Mouse (Mus musculus) T-helper 17 cell (primary cell): ENCODE data around the gene Foxo3.

Experiments
- in situ Hi-C, 2 experiments: fragments of 300-600 bp; cut with MboI, MseI; formaldehyde crosslinking; loops; 1 replicate in 1 of 2; 2 replicates in 1 of 2; pipeline ENCODE4 v1.15.1; 2025; ENCODE audit warnings: high pct_unique_total_duplicates in 2 of 2

The Foxo3 gene

DNA sequence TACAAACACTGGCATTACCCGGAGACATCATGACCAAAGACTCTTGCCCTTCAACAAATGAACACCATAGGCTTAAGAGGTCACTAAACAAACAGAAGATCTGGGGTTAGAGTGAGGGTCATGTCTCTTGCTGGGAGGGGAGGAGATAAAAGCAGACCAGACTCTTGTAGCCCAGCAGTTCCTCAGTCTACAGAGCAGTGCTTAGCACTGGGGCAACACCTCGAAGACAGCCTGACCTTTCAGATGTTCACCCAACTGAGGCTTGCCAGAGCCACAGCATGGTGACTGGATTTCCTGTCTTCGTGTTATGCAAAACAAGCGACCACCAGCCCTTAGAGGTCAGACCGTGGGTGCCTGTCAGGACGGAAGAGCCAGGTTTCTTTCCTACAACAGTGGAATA lies 83.6 kb downstream of the Foxo3 start:
- in situ Hi-C loops = no loop called here

DNA sequence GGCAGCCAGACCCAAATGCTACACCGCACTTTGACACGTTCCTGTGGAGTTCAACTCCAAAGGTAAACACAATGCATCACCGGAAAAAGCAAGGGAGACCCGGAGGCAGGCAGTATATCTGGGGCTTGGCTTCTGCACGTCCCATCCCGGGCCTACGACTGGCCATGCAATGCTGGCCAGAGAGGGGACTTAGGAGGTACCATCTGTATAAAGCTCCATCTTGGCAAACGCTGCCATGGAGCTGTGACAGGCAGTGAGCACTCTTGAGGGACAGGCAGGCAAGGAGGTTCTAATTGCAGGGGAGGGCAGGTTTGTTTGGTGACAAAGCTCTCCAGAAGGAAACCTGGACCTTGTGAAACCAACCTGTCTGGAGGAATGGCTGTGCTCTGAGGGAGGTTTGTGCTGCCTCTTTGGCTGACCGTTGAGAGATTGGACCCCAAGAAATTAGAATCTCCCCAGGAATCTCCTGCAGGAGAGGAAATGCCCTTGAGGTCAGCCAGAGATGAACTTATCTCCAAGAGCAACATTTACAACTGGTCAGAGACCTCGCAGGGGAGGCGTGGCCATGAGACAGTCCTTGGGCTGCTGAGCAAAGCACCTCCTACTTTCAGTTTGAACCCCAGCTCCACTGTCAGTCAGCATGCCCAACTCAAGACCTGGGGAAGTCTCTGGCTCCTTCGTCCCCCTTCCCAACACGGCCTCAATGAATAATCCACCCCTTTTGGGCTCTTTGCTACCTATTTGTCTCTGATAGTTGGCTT lies 86.7 kb downstream of the Foxo3 start:
- in situ Hi-C loops = no loop called here

GRCm38 (mm10) chr10:42189037-42189436 lies 87.5 kb downstream of the Foxo3 start:
- in situ Hi-C loops = no loop called here

DNA sequence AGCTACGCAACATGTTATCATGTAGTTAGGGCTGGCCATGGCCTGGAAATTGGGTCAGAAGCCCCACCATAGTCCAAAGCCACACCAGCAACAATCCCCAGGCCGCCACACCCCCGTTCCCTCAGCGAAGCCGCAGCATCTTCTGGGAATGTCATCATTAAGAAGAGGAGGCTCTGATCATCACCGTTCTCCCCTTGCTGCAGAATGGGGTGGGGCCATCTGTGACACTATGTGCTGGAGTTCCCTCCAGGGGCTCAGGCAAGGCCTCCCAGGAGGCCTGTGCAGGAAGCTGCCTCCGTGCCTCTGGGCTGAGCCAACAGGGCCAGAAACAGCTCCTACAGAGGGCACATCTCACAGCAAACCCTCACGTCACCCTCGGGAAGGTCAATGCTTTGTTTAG lies 88.5 kb downstream of the Foxo3 start:
- in situ Hi-C loops = no loop called here

GRCm38 (mm10) chr10:42186941-42187401 lies 89.6 kb downstream of the Foxo3 start:
- in situ Hi-C loops = no loop called here

- in situ Hi-C loops = no loop called here
Measured at GRCm38 (mm10) chr10:42180333-42180732, 96.2 kb downstream of the Foxo3 start.

- in situ Hi-C loops = no loop called here
Measured at GRCm38 (mm10) chr10:42178751-42179150, 97.8 kb downstream of the Foxo3 start.

GRCm38 (mm10) chr10:42177771-42178674 lies 98.5 kb downstream of the Foxo3 start:
- in situ Hi-C loops = no loop called here

DNA sequence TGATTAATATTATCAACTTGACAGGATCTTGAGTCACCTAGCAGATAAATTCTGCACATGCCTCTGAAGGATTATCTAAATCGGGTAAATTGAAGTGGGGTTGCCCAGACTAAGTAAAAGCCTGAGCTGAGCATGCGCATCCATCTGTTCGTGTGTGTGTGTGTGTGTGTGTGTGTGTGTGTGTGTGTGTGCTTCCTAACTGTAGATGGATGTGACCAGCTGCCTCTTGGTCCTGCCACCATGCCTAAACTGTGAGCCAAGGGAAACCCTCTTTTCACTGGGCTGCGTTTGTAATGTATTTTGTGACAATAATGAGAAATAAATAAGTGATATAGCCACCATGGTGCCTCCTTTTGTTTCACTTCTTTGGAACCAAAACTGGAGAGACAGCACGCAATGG lies 102.3 kb downstream of the Foxo3 start:
- in situ Hi-C loops = no loop called here

- in situ Hi-C loops = no loop called here
Measured at GRCm38 (mm10) chr10:42173839-42174238, 102.7 kb downstream of the Foxo3 start.

GRCm38 (mm10) chr10:42170889-42171347 lies 105.6 kb downstream of the Foxo3 start:
- in situ Hi-C loops = no loop called here

GRCm38 (mm10) chr10:42170201-42170600 lies 106.4 kb downstream of the Foxo3 start:
- in situ Hi-C loops = no loop called here

- in situ Hi-C loops = no loop called here
Measured at GRCm38 (mm10) chr10:42154727-42155126, 121.8 kb downstream of the Foxo3 start.

GRCm38 (mm10) chr10:42152426-42153205 lies 123.9 kb downstream of the Foxo3 start:
- in situ Hi-C loops = no loop called here

DNA sequence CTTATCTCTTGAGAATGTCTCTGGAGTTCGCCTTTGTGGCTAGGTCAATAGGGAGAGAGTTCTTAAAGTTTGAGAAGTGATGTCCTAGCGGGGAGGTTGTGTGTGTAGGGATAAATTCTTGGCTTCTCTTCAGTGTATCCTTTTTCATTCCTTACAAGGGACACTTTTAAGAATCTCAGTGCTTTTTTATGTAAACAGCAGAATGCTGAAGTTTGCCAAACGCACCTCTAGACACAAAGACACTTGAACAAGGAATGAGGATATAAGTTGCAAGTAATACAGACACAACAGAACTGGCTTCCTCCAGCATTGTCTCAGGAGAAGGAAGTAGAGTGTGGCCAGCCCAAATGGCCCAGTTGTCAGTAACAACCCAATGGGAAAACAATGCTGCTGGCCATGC lies 126.8 kb downstream of the Foxo3 start:
- in situ Hi-C loops = no loop called here

- in situ Hi-C loops = no loop called here
Measured at GRCm38 (mm10) chr10:42148326-42148725, 128.2 kb downstream of the Foxo3 start.

DNA sequence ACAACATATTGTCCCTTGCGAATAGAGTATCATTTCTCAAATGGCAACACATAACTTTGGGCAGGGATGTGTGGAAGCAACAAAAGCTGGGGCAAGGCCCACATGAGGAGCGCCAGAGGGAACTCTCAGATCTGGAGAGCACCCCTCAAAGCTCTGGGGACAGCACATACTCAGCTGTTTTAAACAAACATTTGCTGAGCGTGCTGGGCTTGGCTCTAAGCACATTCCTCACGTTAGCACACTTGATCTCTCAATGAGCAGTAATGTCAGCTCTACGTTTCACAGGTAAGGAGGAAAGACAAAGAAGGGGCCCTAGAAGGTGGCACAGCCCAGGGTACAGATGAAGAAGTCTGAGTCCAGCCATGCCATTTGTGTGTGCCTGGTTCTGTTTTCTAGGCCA lies 131.3 kb downstream of the Foxo3 start:
- in situ Hi-C loops = no loop called here

GRCm38 (mm10) chr10:42144788-42145187 lies 131.8 kb downstream of the Foxo3 start:
- in situ Hi-C loops = no loop called here

DNA sequence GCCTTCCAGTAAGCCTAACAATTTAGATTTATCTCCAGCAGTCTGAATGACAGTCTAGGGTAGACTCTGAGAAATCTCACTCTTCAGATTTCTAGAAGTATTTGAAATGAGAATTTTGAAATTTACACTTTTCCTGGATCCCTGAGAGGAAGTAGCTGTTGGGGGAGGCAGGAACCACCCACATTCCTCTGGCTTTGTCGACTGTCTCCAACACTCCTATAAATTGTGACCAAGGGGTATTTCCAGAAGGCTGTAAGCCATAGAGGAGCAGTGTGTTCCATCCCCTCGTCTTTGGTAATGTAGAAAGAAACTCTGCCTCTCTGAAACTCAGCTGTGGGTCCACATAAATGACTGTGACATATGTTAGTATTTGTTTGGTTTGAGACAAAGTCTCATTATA lies 132.4 kb downstream of the Foxo3 start:
- in situ Hi-C loops = no loop called here

GRCm38 (mm10) chr10:42142791-42143190 lies 133.8 kb downstream of the Foxo3 start:
- in situ Hi-C loops = no loop called here

GRCm38 (mm10) chr10:42142081-42142480 lies 134.5 kb downstream of the Foxo3 start:
- in situ Hi-C loops = no loop called here

- in situ Hi-C loops = loop anchor here in 1 of 2 experiments (10.0 kb wide), 1 partner anchor 1825 kb away; no protein-coding TSS in a partner anchor
Measured at GRCm38 (mm10) chr10:42139749-42140148, 136.8 kb downstream of the Foxo3 start.
